Mouse (Mus musculus) thymus, postnatal 10 days (tissue): ENCODE data around the gene Hdgfl1.

Experiments
- DNase-seq, 2 experiments: peaks; one replicate each; pipeline ENCODE4 v3.0.0; 2021; ENCODE audit warnings: low spot score in 2 of 2

Hdgfl1 gene

GRCm38 (mm10) chr13:26769955-26770354 lies at the start of gene Hdgfl1:
Gene Hdgfl1, minus strand, starts transcription at chr13:26770165.
- DNase-seq = no peak

GRCm38 (mm10) chr13:26795460-26795859 lies 25.5 kb upstream of the Hdgfl1 start:
- no peak for DNase-seq

DNA sequence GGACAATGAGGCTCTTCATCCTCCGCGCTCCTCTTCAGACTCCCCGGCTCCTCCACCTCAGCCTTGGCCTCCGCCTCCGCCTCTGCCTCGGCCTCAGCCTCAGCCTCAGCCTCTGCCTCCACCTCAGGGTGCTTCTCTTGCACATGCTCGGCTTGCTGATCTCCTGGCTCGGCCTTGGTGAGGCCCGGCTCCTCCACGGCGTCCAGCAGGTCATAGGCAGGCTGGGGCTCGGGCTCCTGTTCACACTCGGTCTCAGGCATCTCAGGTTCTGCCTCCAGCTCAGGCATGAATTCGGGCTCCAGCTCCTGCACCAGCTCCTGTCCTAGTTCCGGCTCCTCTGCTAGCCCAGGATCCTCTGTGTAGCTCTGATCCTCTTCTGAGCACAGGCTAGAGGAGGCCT lies 541 bp downstream of the Hdgfl1 start:
- no peak for DNase-seq

DNA sequence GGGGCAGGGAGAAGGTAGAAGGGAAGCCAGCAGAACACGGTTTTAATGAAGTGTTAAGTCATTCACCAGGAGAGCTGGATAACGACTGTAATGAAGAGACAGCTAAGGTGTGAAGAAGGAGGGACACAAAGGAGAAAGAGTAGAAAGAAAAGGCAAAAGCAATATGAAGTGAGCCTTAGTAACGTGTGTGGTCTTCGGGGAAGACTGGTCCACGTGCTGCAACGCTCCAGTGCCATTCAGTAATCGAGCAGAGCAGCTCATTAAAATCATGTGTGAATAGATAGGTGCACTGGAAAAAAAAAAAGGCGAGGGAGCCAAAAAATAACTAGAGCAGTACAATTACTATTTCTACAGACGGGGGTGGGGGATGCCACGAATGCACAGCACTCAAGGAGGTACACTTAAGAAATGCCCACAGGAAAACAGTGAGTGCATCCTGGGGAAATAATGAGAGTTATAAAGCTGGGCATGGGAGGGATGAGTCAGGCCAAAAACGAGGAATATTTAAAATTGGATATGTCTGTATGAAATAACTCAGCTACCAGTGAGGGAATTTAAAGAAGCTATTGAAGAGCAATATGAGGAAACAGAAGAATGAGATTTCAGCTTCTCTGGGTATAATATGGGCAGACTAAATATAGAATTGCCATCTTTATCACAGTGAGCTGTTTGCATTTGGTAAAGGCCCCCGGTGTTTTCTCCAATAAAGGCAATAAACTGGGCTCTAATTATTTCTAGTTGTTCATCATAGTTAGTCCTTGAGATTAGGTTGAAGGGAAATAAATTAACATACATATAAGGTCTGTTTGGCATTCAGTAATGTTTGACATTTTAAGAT lies 7.8 kb downstream of the Hdgfl1 start:
- no peak for DNase-seq

- DNase-seq = no peak
Measured at GRCm38 (mm10) chr13:26752863-26753262, 17.1 kb downstream of the Hdgfl1 start.

DNA sequence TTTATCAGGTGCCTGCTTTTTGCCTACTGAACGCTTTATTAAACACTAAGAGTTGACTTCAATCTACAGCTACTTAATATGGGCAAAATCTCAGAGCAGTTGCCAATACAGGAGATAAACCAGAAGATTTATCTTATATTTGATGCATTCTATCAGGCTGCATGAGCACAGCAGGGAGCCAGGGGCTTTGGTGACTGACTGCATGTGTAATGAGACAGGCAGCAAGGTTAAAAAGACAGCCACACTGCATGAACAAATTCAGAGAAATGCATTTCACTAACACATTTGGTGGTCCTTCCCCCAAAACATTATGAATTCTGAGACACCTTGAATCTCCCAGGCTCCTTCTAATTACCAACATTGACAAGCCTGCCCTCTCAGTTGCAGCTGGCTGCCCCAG lies 17.6 kb downstream of the Hdgfl1 start:
- DNase-seq = no peak

DNA sequence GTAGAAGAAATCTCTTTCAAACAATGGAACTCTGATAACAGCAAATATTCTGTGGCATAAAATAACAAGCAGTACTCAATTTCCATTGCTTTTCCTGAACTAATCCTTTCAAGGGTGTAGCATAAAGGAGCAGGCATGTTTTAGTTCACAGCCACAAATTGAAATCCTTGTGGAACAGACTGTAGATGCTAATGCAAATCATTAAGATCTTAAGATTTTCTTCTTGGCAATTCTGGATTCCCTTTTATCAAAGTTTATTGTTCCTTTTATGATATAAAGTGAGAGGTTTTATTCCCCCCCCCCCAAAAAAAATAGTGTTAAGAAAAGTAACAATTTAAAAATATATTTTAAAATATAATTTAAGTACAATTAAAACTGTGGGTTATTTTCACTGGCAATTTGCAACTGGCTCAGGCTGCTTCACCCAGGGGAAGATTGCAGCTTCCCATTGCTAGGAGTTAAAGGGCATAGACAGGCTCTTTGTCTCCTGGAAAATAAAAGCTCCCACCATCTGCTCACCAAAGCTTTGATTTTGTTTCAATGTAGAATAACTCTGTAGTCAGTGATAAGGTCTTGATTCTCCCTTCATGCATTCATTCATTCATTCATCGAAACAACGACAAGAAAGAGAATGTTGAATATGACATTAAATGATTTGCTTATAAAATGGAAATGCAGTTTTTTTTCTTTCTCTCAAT lies 24.1 kb downstream of the Hdgfl1 start:
- DNase-seq = no peak

DNA sequence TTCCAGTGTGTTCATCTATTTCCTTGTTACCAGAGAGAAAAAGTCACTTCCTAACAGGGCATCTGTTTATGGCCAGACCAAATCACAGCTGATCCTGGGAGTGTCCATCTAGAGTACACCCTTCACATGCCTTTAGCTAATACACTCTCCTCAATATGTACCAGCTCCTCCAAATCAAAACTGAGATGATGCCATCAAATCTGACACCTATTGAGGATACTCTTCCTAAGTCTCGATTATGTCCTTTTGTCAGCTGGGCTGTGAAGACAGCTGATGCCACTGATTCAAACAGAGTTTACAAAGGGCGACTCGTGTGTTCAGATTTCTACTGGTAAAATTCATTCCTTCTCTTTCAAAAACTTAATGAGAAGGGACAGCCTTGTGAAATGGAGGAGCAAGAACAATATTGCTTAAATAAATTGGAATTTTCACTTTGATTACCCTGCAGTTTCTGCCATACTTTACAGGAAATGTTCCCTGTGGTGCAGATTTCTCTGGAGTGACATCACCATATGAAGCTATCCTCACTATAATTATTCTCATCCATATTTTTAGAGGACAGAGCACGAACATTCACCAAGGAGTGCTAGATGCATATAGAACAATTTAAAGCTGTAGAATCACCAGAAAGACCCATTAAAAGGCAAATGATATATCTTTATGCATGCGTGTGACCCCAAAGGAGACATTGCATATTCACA lies 24.8 kb downstream of the Hdgfl1 start:
- DNase-seq = no peak

- DNase-seq = no peak
Measured at GRCm38 (mm10) chr13:26744068-26744467, 25.9 kb downstream of the Hdgfl1 start.

DNA sequence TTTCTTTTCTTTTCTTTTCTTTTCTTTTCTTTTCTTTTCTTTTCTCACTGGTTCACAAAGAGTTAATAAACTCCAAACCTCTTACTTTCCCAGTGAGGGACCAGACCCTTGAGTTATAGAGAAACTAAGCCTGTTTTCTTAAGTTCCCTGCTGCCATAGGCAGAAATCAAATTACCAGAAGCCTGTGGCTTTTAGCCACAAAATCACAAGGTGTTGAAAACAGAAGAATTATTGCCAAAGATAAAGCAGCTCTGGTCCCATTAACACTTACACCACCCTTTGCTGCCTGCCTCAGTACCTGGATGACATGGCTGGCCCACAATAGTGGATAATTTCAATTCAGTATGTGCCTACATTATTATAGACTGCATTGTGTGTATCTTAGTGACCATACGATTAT lies 35.0 kb downstream of the Hdgfl1 start:
- DNase-seq = no peak

GRCm38 (mm10) chr13:26724250-26724649 lies 45.7 kb downstream of the Hdgfl1 start:
- no peak for DNase-seq

DNA sequence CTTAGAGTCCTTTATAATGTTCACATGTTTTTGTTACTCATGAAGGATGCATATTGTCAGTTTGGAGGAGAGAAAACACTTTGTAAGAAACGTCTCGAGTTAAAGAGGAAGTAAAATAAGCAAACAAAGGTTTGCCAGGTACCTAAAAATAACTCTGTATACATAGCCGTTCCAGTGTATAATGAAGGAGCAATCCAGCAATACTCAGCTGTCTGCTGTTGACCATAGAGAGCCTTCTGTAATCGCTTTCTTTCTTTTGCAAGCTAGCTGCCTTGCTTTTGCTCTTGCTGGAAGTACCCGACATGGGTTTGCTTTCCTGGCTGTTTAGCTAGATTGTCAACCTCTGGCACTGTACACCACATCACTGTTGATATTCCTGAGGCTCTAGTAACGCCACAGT lies 48.6 kb downstream of the Hdgfl1 start:
- DNase-seq = no peak

- no peak for DNase-seq
Measured at GRCm38 (mm10) chr13:26720917-26721316, 49.0 kb downstream of the Hdgfl1 start.

- DNase-seq = no peak
Measured at GRCm38 (mm10) chr13:26719146-26719715, 50.7 kb downstream of the Hdgfl1 start.
